Mouse (Mus musculus) heart, adult 2 months (tissue): ENCODE measurements around the gene Gucd1.

ENCODE experiments used
- CTCF ChIP-seq: fragments of 200-600 bp; IDR thresholded peaks from 2 replicates; pipeline ENCODE4 v1.8.1; 2022; ENCODE audit warnings: antibody characterized with exemption, mild to moderate bottlenecking, moderate library complexity
- POLR2A ChIP-seq: fragments of 200-500 bp; IDR thresholded peaks from 2 replicates; pipeline ENCODE4 v1.6.1; 2011; ENCODE audit warnings: mild to moderate bottlenecking, low read depth, low read length, control low read depth; ENCODE audit not compliant: insufficient read depth

DNA sequence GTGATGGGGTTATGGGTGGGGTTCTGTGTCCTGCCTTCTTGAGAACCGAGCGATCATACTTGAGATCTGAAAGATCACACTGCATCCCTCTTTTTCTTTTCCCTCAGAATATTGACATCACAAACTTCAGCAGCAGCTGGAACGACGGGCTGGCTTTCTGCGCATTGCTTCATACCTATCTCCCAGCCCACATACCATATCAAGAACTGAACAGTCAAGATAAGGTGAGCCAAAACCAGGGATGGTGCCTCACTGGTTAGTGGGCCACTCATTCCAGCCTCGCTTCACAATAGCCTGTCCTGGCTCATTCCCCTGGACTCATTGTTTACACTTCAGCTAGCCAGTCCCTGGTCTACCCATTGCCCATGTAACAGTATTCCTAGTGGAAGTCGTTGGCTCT lies 210.6 kb downstream of the Gucd1 start:
- no peak for TF ChIP-seq POLR2A
- TF ChIP-seq CTCF = no peak
